Mouse (Mus musculus): Measurements from ENCODE around the gene Kif5c.

Kif5c gene

DNA sequence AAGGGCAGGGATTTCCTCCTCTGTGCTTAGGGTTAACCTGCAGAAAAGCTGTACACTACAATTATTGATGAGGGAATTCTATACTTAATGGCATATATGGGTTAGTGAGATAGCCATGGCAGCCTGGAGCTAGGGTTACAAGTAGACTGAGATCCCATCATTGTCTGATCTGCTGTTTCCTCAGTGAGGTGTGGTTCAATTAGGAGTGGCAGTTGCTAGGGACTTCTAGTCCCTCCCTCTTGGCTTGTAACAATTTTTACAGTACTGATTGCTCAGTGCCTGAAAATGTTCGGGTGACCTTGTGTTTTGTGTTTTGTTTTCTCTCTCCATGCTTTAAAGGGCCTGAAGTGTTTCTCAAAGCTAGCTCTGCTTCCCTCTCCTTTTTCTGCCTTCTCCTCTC is 2.1 kb downstream of the Kif5c start:
- DNase-seq (ENCODE audit: low spot score in 2 of 2), result no peak

- no peak for DNase-seq (ENCODE audit: low spot score in 2 of 2)
Measured at GRCm38 (mm10) chr2:49625581-49625980, 6.5 kb downstream of the Kif5c start.

- DNase-seq (ENCODE audit: low spot score in 2 of 2), result no peak
Measured at GRCm38 (mm10) chr2:49627611-49628010, 8.5 kb downstream of the Kif5c start.

GRCm38 (mm10) chr2:49628094-49628705 is 9.1 kb downstream of the Kif5c start:
- DNase-seq (ENCODE audit: low spot score in 2 of 2), result no peak

DNA sequence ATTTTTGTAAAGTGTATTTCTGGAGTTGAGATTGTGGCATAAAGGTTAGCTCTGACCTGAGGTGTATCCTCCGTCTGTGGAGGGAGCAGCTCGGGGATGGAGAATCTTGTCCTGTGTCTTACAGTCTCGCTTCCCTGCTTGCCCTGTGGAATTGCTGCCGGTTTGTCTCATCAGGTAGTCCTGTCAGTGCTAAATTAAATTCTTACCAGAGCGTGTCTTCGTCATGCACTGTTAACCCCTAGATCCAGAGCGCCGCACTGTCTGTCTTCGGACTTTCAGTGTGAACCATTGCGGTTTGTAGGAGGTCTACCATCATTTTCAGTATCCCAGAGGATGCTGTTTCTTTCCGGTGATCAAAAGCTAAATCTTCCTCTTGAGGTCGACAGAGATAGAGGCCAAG is 10.1 kb downstream of the Kif5c start:
- no peak for DNase-seq (ENCODE audit: low spot score in 2 of 2)

DNA sequence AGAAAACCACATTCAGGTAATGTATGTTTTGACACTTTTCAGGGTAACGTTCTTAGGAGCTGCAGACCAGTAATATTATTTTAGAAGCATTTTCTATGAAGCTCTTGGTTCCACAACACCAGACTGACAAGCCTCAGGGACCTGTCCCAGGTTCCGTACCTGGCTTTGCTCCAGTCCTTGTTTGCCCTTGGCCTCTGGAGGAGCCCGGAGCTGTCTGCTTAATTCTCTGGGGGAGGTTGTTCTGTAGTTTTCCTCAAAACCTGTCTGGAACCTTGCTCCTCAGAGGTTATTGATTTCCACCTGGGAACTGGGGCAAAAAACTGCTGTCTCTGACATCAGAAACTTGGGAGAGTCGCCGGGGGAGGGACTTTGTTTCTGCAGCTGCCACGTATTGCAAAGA is 11.5 kb downstream of the Kif5c start:
- DNase-seq (ENCODE audit: low spot score in 2 of 2), result no peak

DNA sequence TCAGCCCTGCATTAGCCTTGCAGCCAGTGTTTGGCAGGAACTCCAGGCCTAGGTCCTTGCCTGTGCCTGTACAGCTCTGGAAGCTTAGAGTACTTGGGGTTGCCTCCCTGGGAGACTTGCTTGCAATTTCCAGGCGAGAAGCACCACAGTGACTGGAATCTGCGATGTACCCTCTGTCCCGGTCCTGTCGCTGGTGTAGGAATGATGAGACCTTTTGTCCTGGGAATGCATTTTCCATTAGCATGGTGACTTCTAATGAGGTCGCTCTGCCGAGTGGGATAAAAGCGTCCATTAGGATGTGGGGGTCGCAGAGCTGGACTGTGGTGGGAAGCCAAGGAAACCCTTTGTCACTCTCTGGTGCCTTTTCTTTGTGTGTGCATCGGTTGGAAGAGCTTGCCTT is 14.1 kb downstream of the Kif5c start:
- DNase-seq (ENCODE audit: low spot score in 2 of 2), result no peak

DNA sequence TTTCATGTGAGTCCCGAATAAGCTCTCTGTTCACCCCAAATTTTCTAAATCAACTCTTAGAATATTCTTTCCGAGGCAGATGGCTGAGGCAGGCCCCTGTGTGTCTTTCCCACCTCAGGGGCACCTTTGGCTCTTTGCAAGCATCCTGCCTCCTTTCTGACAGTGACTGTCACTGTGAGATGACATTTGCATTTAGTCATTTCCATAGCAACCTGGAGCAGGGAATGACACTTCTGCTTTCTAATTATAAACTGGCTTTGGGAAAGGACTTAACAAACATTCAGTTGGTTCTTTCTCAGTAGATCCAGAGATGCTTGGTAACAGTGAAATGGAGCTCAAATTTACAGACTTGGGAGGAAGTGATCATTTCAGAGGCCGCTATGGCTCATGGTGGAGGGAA is 23.7 kb downstream of the Kif5c start:
- no peak for DNase-seq (ENCODE audit: low spot score in 2 of 2)

- DNase-seq (ENCODE audit: low spot score in 2 of 2), result no peak
Measured at GRCm38 (mm10) chr2:49643756-49644155, 24.7 kb downstream of the Kif5c start.

- no peak for DNase-seq (ENCODE audit: low spot score in 2 of 2)
Measured at GRCm38 (mm10) chr2:49647591-49647990, 28.5 kb downstream of the Kif5c start.

GRCm38 (mm10) chr2:49648344-49648743 is 29.2 kb downstream of the Kif5c start:
- no peak for DNase-seq (ENCODE audit: low spot score in 2 of 2)

GRCm38 (mm10) chr2:49648806-49649205 is 29.7 kb downstream of the Kif5c start:
- no peak for DNase-seq (ENCODE audit: low spot score in 2 of 2)

- DNase-seq (ENCODE audit: low spot score in 2 of 2), result no peak
Measured at GRCm38 (mm10) chr2:49649211-49649610, 30.1 kb downstream of the Kif5c start.

DNA sequence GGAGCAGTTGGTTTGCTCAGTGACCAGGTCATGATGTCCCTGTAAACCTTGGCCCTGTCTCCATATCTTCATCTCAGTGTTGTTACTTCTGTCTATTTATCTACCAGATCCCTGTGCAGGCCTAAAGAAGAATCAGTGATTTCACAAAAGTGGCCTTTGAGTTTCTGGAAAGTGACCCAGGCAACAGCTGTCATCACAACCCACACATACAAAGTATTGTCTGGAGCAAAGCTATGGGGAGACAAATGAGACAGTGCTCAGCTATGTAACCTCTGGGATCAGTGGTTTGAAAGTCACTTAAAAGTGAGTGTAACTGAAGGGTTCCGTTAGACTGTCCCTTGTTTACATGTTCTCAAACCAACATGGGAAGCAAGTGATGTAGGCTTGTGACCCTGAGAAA is 32.6 kb downstream of the Kif5c start:
- no peak for DNase-seq (ENCODE audit: low spot score in 2 of 2)

- DNase-seq (ENCODE audit: low spot score in 2 of 2), result no peak
Measured at GRCm38 (mm10) chr2:49654606-49655005, 35.5 kb downstream of the Kif5c start.

GRCm38 (mm10) chr2:49655195-49655873 is 36.2 kb downstream of the Kif5c start:
- no peak for DNase-seq (ENCODE audit: low spot score in 2 of 2)

- DNase-seq (ENCODE audit: low spot score in 2 of 2), result no peak
Measured at GRCm38 (mm10) chr2:49655874-49656195, 36.7 kb downstream of the Kif5c start.

GRCm38 (mm10) chr2:49656988-49657387 is 37.9 kb downstream of the Kif5c start:
- no peak for DNase-seq (ENCODE audit: low spot score in 2 of 2)

DNA sequence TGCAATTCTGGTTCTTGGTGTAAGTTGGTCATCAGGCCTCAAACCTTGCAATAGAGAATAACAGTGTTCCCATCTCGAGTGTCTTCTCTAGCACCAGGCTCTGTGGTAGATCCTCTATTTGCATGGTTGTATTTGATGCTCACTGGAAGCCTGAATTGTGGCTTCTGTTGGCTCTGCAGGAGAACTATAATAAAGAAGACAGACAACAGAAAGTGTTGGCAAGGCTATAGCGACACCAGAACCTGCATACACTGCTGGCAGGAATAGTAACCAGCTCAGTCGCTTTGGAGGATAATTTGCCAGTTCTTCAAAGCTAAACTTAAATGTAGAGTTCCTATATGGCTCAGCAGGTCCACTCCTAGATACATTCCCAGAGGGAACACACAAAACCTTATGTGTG is 38.6 kb downstream of the Kif5c start:
- no peak for DNase-seq (ENCODE audit: low spot score in 2 of 2)

- DNase-seq (ENCODE audit: low spot score in 2 of 2), result no peak
Measured at GRCm38 (mm10) chr2:49658988-49659387, 39.9 kb downstream of the Kif5c start.

DNA sequence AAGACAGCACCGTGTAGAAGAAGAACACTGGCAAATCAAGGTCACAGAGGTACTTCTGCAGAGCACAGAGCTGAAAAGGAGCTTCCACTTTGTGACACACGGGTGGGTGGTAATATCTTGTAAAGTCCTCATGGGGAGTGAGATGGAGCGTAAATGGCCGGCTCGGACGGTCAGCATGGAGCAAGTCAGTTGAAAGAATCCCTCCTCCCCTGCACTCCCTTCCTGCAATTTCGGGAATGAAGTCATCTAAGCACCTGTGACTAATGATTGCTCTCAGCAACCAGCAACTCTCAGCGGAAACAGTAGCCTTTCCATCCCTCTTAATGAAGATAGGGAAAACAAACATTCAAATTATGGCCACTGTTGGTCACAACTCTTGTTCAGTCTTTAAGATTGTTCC is 40.9 kb downstream of the Kif5c start:
- no peak for DNase-seq (ENCODE audit: low spot score in 2 of 2)

DNA sequence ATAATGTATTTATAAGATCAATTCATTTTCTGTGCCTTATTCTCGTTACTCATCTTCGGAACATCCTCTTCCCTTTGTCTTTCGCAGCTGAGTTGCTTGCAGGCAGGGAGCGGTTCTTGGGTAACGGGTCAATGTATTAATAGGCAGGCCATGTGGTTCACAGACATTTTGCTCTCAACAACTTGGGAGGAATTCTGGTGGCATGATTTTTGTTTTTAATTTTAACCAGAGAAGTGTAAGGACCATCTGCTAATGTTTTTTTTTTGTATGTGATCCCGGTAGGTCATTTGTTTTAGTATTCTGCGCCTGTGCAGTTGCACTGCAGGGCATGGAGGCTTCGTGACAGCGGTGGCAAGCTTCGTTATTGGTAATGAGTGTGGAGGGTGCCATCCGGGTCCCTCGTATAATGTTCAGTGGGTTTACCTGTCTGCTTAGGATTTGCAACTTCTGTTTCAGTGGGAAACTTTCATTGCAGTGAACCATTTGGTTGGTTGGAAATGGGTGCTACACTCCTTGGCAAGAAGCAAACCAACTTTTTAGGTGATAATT is 41.4 kb downstream of the Kif5c start:
- no peak for DNase-seq (ENCODE audit: low spot score in 2 of 2)

DNA sequence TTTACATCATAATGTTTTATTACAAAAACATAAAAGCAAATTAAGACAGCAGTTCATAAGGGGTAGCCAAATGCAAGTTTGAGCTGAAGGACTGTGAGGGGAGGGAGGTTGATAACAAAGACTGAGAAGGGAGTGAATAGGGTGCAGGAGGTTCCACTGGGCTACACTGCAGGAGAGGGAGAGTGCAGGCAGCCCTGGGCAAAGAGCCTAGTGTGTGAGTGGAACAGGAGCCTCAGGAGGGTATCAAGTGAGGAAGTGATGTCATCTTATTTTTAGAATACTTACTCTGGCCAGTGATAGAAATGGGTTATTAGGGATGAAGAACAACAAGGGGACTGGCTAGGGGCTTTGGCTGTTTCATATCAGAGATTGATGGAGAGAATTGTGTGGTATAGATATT is 42.2 kb downstream of the Kif5c start:
- DNase-seq (ENCODE audit: low spot score in 2 of 2), result no peak

- DNase-seq (ENCODE audit: low spot score in 2 of 2), result no peak
Measured at GRCm38 (mm10) chr2:49661872-49662271, 42.8 kb downstream of the Kif5c start.
